Mouse (Mus musculus): ENCODE measurements around the gene Wdr31. TPM values are rescaled to one million over a fixed set of nuclear protein-coding genes. Genes with fewer than 3 reads are reported as not detected.

Wdr31 gene
- polyA plus RNA-seq, 1 experiment from 2014 or later: 0.48 TPM

DNA sequence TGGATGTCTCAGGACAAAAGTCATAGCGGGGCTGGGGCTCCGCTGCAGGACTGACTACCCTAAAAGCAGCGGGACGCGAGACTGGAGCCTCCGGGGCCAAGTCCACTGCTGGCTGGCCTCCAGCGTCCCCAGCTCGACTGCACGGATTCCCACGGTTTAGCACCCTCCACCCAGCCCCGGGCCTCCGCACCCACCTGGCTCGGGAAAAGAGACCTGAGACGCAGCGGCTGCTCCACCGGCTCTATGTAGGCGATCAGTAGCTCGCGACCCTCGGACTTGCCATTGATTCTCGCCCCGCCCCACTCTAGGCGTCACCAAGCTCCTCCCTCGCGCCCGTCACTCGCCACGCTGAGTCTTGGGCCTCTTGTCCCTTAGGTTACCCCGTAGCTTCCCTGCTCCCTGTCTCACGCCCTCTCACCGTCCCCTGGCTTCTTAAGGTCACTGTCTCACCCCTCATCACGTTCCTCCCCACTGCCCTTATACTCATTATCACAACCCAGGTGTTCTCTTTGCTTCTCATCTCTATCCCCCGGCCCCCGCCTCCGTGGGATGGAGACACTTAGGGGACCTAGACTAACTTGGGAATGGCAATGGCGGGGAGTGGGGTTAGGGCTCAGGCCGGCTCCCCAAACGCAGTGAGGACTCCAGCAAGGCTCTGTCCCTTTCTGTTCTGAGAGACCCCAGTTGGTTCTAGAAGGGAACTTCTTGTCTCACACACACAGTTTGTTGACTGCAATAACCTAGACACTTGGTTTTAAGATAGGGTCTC lies 31.5 kb upstream of the Wdr31 start:
- peak; percentile 90 for ATAC-seq (ENCODE audit: low read depth)
- H3K4me3 ChIP-seq (ENCODE audit: low read depth, low read length): peak overlapping the region; percentile 81
- peak overlapping the region; percentile 77 for H3K9ac ChIP-seq (ENCODE audit: low read depth, low read length)
- H3K4me1 ChIP-seq (ENCODE audit: control insufficient read depth, low read depth, low read length): peaks cover 25% of the 10 kb centered on the region
- peaks cover under 1% of the 10 kb centered on the region; the same call in 1 of the 2 replicates for H3K36me3 ChIP-seq (ENCODE audit: control insufficient read depth, insufficient read depth)
- no peaks in the 10 kb centered on the region for H3K9me3 ChIP-seq (replicated peaks; ENCODE audit: control insufficient read depth, low read length)
- peak overlapping the region; percentile 89 for H3K4me2 ChIP-seq (ENCODE audit: low read depth, low read length)
- peak overlapping the region; percentile 65 for H3K27ac ChIP-seq (ENCODE audit: low read length)
- 2% methylated on average over 37 of the region's 38 CpGs for WGBS (ENCODE audit: insufficient replicate concordance)
- H3K27me3 ChIP-seq (ENCODE audit: control insufficient read depth, insufficient read depth, low read depth, low read length): no peaks in the 10 kb centered on the region

DNA sequence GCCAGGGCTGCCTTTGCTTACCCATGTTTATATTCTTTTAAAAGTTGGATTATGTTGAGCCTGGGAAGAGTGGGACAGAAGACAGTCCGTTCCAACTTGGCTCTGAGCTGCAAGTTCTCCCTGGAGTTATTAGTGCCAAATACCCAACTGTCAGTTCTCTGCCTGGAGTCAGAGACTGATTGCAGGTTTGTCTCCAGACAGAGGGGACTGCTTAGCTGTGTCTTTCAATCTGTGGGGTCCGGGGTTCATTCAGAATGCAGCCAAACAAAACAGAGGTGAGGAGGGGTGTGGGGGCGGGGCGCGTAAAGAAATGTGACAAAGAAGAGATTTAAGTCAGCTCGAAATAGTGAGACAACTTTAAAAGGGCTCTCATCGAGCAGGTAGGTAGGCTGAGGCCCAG lies 30.8 kb upstream of the Wdr31 start:
- Histone ChIP-seq H3K4me1 (ENCODE audit: control insufficient read depth, low read depth, low read length) (peaks cover 25% of the 10 kb centered on the region), H3K9ac (ENCODE audit: low read depth, low read length) (peak overlapping the region; percentile 77), H3K27ac (ENCODE audit: low read length) (peak overlapping the region; percentile 65), H3K9me3 (replicated peaks; ENCODE audit: control insufficient read depth, low read length) (no peaks in the 10 kb centered on the region), H3K4me2 (ENCODE audit: low read depth, low read length) (peak overlapping the region; percentile 89), H3K4me3 (ENCODE audit: low read depth, low read length) (peak overlapping the region; percentile 81), H3K27me3 (ENCODE audit: control insufficient read depth, insufficient read depth, low read depth, low read length) (no peaks in the 10 kb centered on the region), H3K36me3 (ENCODE audit: control insufficient read depth, insufficient read depth) (no peaks in the 10 kb centered on the region)
- ATAC-seq (ENCODE audit: low read depth): no peak
- WGBS (ENCODE audit: insufficient replicate concordance): 3% methylated on average over 7 of the region's 7 CpGs

DNA sequence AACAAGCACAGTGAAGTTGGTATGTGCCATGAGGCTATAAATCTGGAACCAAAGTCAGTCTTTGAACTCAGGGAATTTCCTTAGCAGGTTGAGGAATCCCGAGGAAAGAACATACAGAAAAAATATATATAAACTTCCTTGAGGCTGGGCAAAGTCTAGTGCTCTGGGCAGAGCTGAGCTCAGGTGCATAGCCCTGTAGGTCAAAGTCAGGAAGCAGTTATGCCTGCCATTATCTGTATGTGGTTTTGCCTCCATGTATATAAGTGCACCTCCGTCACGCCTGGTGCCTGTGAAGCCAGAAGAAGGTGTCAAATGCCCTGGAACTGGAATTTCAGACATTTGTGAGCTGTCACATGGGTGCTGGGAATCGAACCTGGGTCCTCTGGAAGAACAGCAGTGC lies 30.1 kb upstream of the Wdr31 start:
- Histone ChIP-seq H3K36me3 (ENCODE audit: control insufficient read depth, insufficient read depth) (no peaks in the 10 kb centered on the region), H3K9me3 (replicated peaks; ENCODE audit: control insufficient read depth, low read length) (no peaks in the 10 kb centered on the region), H3K27ac (ENCODE audit: low read length) (no peak overlapping the region), H3K27me3 (ENCODE audit: control insufficient read depth, insufficient read depth, low read depth, low read length) (no peaks in the 10 kb centered on the region), H3K4me2 (ENCODE audit: low read depth, low read length) (no peak overlapping the region), H3K4me3 (ENCODE audit: low read depth, low read length) (no peak overlapping the region), H3K4me1 (ENCODE audit: control insufficient read depth, low read depth, low read length) (peaks cover 21% of the 10 kb centered on the region), H3K9ac (ENCODE audit: low read depth, low read length) (no peak overlapping the region)
- ATAC-seq (ENCODE audit: low read depth): no peak
- 62% methylated on average over 4 of the region's 4 CpGs for WGBS (ENCODE audit: insufficient replicate concordance)

DNA sequence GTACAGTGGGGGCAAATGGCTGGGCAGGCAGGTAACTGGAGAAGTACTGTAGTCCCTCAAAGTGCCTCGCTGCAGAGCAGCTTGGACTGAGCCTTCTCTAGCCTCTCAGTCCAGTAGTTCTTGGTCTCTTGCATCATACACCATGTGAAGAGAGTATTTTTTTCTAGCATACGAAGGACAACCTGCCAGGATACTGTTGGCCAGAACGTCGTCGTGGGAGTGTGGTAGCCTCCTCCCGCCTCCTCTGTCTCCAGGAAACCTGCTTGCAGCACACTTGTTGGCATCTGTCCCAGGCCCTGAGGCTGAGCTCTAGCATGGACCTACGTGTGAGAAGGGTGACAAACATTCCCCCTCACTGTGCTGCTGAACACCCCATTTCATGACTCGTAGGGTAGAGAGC lies 26.1 kb upstream of the Wdr31 start:
- Histone ChIP-seq H3K4me2 (ENCODE audit: low read depth, low read length) (no peak overlapping the region), H3K9me3 (replicated peaks; ENCODE audit: control insufficient read depth, low read length) (no peaks in the 10 kb centered on the region), H3K9ac (ENCODE audit: low read depth, low read length) (no peak overlapping the region), H3K27ac (ENCODE audit: low read length) (no peak overlapping the region), H3K36me3 (ENCODE audit: control insufficient read depth, insufficient read depth) (no peaks in the 10 kb centered on the region), H3K4me3 (ENCODE audit: low read depth, low read length) (no peak overlapping the region), H3K27me3 (ENCODE audit: control insufficient read depth, insufficient read depth, low read depth, low read length) (no peaks in the 10 kb centered on the region), H3K4me1 (ENCODE audit: control insufficient read depth, low read depth, low read length) (peaks cover 6% of the 10 kb centered on the region)
- WGBS (ENCODE audit: insufficient replicate concordance): 49% methylated on average over 8 of the region's 8 CpGs
- ATAC-seq (ENCODE audit: low read depth): peak; percentile 51

DNA sequence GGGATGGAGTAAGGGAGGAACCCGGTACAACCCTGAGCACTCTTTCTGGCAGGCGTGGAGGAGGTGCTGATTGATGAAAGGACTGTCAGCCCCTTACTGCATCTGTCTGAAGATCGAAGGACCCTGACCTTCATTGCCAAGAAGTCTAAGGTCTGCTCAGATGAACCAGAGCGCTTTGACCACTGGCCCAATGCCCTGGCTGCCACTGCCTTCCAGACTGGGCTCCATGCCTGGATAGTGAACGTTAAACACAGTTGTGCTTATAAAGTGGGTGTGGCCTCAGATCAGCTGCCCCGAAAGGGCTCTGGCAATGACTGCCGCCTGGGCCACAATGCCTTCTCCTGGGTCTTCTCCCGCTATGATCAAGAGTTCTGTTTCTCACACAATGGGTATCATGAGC lies 25.2 kb upstream of the Wdr31 start:
- no peaks in the 10 kb centered on the region for H3K9me3 ChIP-seq (replicated peaks; ENCODE audit: control insufficient read depth, low read length)
- H3K4me3 ChIP-seq (ENCODE audit: low read depth, low read length): no peak overlapping the region
- no peaks in the 10 kb centered on the region for H3K27me3 ChIP-seq (ENCODE audit: control insufficient read depth, insufficient read depth, low read depth, low read length)
- WGBS (ENCODE audit: insufficient replicate concordance): 57% methylated on average over 8 of the region's 8 CpGs
- H3K4me2 ChIP-seq (ENCODE audit: low read depth, low read length): no peak overlapping the region
- no peaks in the 10 kb centered on the region for H3K36me3 ChIP-seq (ENCODE audit: control insufficient read depth, insufficient read depth)
- no peak overlapping the region for H3K9ac ChIP-seq (ENCODE audit: low read depth, low read length)
- no peak for ATAC-seq (ENCODE audit: low read depth)
- H3K4me1 ChIP-seq (ENCODE audit: control insufficient read depth, low read depth, low read length): no peaks in the 10 kb centered on the region; the same call in 1 of the 2 replicates
- no peak overlapping the region for H3K27ac ChIP-seq (ENCODE audit: low read length)

DNA sequence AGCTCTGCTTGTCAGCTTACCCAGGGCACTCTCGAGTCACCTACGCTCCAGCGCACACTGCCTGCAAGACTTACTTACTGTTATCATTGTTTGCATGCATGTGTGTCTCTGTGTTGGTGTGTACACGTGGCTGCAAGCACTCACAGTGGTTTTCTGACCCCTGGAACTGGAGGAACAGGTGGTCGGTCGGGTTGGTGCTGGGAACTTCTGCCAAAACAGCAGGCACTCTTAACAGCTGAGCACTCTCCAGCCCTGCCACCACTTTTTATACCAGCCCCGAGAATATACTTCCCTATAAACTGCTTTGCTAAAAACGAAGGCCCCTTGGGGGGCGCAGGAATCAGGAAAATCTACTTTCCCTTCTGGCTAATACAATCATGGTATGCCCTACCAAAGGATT lies 23.5 kb upstream of the Wdr31 start:
- no peaks in the 10 kb centered on the region for H3K4me1 ChIP-seq (ENCODE audit: control insufficient read depth, low read depth, low read length)
- H3K4me2 ChIP-seq (ENCODE audit: low read depth, low read length): no peak overlapping the region
- ATAC-seq (ENCODE audit: low read depth): no peak
- no peak overlapping the region for H3K9ac ChIP-seq (ENCODE audit: low read depth, low read length)
- WGBS (ENCODE audit: insufficient replicate concordance): 36% methylated on average over 9 of the region's 9 CpGs
- H3K27ac ChIP-seq (ENCODE audit: low read length): no peak overlapping the region
- H3K27me3 ChIP-seq (ENCODE audit: control insufficient read depth, insufficient read depth, low read depth, low read length): no peaks in the 10 kb centered on the region
- H3K4me3 ChIP-seq (ENCODE audit: low read depth, low read length): no peak overlapping the region
- H3K9me3 ChIP-seq (replicated peaks; ENCODE audit: control insufficient read depth, low read length): no peaks in the 10 kb centered on the region
- H3K36me3 ChIP-seq (ENCODE audit: control insufficient read depth, insufficient read depth): no peaks in the 10 kb centered on the region

DNA sequence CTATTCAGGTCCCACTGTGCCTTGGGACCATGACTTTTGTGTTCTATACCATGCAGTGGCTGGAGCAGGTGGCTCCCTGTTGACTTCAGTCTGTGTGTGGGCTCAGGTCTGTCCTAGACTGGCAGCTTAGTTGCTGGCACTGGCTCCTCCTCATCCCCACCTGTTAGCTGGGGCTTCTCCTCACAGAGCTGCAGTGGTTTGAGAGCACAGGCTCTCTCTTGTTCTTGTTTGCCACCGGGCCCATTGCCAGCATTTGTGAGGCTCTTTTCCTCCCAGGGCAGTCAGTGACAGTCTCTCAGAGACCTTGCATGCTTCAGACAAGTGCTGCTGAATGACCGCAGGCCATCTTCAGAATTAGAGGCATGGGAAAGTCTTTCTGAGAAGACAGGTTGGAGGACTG lies 22.0 kb upstream of the Wdr31 start:
- Histone ChIP-seq H3K36me3 (ENCODE audit: control insufficient read depth, insufficient read depth) (no peaks in the 10 kb centered on the region), H3K27me3 (ENCODE audit: control insufficient read depth, insufficient read depth, low read depth, low read length) (no peaks in the 10 kb centered on the region), H3K9ac (ENCODE audit: low read depth, low read length) (no peak overlapping the region), H3K4me1 (ENCODE audit: control insufficient read depth, low read depth, low read length) (no peaks in the 10 kb centered on the region), H3K9me3 (replicated peaks; ENCODE audit: control insufficient read depth, low read length) (no peaks in the 10 kb centered on the region), H3K27ac (ENCODE audit: low read length) (no peak overlapping the region), H3K4me3 (ENCODE audit: low read depth, low read length) (no peak overlapping the region), H3K4me2 (ENCODE audit: low read depth, low read length) (no peak overlapping the region)
- no peak for ATAC-seq (ENCODE audit: low read depth)
- WGBS (ENCODE audit: insufficient replicate concordance): 68% methylated on average over 2 of the region's 2 CpGs

DNA sequence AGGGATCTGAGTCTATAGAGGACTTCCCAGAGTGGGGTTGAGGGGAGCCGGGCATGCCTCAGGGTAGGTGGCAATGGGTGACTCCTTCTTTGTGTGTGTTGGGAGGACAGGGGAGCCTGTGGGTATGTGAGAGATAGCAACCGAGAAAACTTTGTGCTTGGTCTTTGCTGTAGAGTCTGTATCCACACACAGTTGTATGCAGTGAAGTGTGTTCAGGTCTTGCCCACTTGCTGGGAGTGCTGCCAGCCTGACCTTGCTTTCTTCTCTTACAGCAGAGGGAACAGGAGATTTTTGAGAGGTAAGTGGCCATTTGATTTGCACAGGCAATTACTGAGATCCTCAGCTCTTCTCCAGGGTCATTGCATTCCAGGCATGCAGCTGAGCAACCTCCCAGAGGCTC lies 17.2 kb upstream of the Wdr31 start:
- H3K4me3 ChIP-seq (ENCODE audit: low read depth, low read length): no peak overlapping the region
- no peaks in the 10 kb centered on the region for H3K9me3 ChIP-seq (replicated peaks; ENCODE audit: control insufficient read depth, low read length)
- ATAC-seq (ENCODE audit: low read depth): no peak
- H3K27me3 ChIP-seq (ENCODE audit: control insufficient read depth, insufficient read depth, low read depth, low read length): no peaks in the 10 kb centered on the region
- H3K9ac ChIP-seq (ENCODE audit: low read depth, low read length): no peak overlapping the region
- no peak overlapping the region for H3K4me2 ChIP-seq (ENCODE audit: low read depth, low read length)
- WGBS (ENCODE audit: insufficient replicate concordance): 67% methylated on average over 2 of the region's 2 CpGs
- H3K27ac ChIP-seq (ENCODE audit: low read length): no peak overlapping the region
- no peaks in the 10 kb centered on the region for H3K36me3 ChIP-seq (ENCODE audit: control insufficient read depth, insufficient read depth)
- peaks cover 19% of the 10 kb centered on the region for H3K4me1 ChIP-seq (ENCODE audit: control insufficient read depth, low read depth, low read length)

DNA sequence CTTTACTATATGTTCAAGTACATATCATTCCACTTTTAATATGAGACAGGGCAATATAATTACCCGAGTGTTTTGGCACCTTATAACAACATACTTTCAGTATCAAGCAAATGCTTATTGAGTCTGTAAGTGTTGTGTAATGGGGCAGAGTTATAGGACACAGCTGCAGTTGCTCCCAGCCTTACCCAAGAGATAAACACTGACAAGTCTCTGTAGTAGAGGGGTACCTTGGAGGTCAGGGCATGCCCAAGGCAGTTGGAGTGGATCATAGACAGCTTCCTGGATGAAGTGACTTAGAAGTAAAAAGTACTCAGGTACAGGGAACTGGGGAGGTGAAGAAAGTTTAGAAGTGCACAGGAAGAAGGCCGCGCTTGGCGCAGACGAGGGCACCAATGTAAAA lies 16.5 kb upstream of the Wdr31 start:
- H3K4me3 ChIP-seq (ENCODE audit: low read depth, low read length): no peak overlapping the region
- H3K36me3 ChIP-seq (ENCODE audit: control insufficient read depth, insufficient read depth): no peaks in the 10 kb centered on the region
- H3K9ac ChIP-seq (ENCODE audit: low read depth, low read length): no peak overlapping the region
- H3K27me3 ChIP-seq (ENCODE audit: control insufficient read depth, insufficient read depth, low read depth, low read length): peaks cover 3% of the 10 kb centered on the region
- no peaks in the 10 kb centered on the region for H3K9me3 ChIP-seq (replicated peaks; ENCODE audit: control insufficient read depth, low read length)
- 85% methylated on average over 5 of the region's 5 CpGs for WGBS (ENCODE audit: insufficient replicate concordance)
- no peak for ATAC-seq (ENCODE audit: low read depth)
- no peak overlapping the region for H3K4me2 ChIP-seq (ENCODE audit: low read depth, low read length)
- H3K27ac ChIP-seq (ENCODE audit: low read length): no peak overlapping the region
- peaks cover 19% of the 10 kb centered on the region for H3K4me1 ChIP-seq (ENCODE audit: control insufficient read depth, low read depth, low read length)
